Comparison of ENCODE assay signal across 28 mouse cellular contexts in the genomic region with DNA sequence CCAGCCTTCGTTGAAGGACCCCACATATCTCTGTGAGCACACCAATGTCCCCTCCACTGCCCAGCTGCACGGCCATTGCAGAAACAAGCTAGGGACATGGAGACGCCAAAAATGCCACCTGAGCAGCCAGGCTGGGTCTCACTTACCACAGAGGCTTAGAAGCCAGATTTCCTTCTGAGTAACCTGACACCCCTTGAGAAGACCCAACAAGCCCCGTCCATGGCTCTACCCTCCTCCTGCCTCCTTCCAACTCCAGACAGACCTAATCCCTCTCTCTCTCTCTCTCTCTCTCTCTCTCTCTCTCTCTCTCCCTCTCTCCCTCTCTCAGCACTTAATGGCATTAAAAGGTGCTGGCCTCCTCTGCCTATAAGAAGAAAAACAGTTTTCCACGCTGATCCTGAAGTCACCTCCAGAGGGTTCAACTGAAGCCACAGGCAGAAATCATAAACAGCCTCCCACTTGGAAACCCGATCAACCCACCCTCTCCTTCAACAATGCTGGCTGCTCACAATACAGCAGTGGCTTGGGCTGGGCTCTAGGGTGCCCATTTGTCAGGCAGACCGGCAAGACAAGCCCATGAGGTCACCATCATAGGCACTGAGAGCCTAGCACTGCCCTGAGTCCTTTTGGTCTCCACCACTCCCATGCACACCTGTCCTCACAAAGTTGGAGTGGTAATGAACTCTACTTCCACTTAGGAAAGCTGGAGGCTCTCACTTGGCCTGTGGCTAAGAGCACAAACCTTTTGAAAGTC.
DNase-seq lines count a peak whose midpoint lies in the region; ATAC-seq lines count a peak whose summit lies in the region.
"Had no signal": no experiment of that assay in that cellular context is flagged by ENCODE, and none has a peak within 500 bp of the region (broad histone marks: within the 10 kb centered on the region; RNA-seq: fewer than 3 reads in every experiment).

No protein-coding gene starts in this region.

- WGBS in kidney, embryonic 14.5 days = 13% methylated on average over 7 of the region's 7 CpGs
- 29% methylated on average over 7 of the region's 7 CpGs for WGBS in lung, embryonic 15.5 days
- WGBS in embryonic facial prominence, embryonic 15.5 days = 31% methylated on average over 7 of the region's 7 CpGs
- 21% methylated on average over 7 of the region's 7 CpGs for WGBS in limb, embryonic 12.5 days

- no peaks in the 10 kb centered on the region for H3K9me3 ChIP-seq in kidney, embryonic 14.5 days (ENCODE audit: control insufficient read depth, low read length)
- H3K9me3 ChIP-seq in lung, embryonic 15.5 days = no peaks in the 10 kb centered on the region
- no peaks in the 10 kb centered on the region for H3K9me3 ChIP-seq in embryonic facial prominence, embryonic 15.5 days (replicated peaks)
- H3K9me3 ChIP-seq in limb, embryonic 12.5 days = no peaks in the 10 kb centered on the region
- H3K9me3 ChIP-seq: forebrain, embryonic 12.5 days; hindbrain, embryonic 12.5 days; intestine, embryonic 15.5 days; midbrain, embryonic 13.5 days; neural tube, embryonic 13.5 days had no signal

- DNase-seq in kidney, adult 11 months = no peak
- no peak for DNase-seq in lung, postnatal 25 days (ENCODE audit: low spot score)
- DNase-seq in spleen, postnatal 10 days (ENCODE audit: low spot score in 2 of 2) = no peak
- no peak for DNase-seq in B cell, adult 2 months
- DNase-seq: adrenal gland, postnatal 25 days; cerebellum, adult 18-20 months; cerebellum, postnatal 10 days; gastrocnemius, postnatal 36 days; heart, adult 18-20 months; heart, postnatal 36 days; kidney, postnatal 14 days; liver; lung, postnatal 10 days; right cerebral cortex, postnatal 4 days; thymus, adult 2 months had no signal

- H3K27me3 ChIP-seq in kidney, embryonic 14.5 days (ENCODE audit: control insufficient read depth, insufficient read depth, low read length) = no peaks in the 10 kb centered on the region
- H3K27me3 ChIP-seq in lung, embryonic 15.5 days = no peaks in the 10 kb centered on the region
- H3K27me3 ChIP-seq in embryonic facial prominence, embryonic 15.5 days = no peaks in the 10 kb centered on the region
- H3K27me3 ChIP-seq in limb, embryonic 12.5 days = no peaks in the 10 kb centered on the region
- H3K27me3 ChIP-seq: hindbrain, embryonic 12.5 days; intestine, embryonic 15.5 days; midbrain, embryonic 13.5 days; neural tube, embryonic 13.5 days had no signal

- H3K4me1 ChIP-seq in kidney, embryonic 14.5 days (ENCODE audit: control insufficient read depth, insufficient read depth, low read length) = peaks cover 4% of the 10 kb centered on the region; the same call in 1 of the 2 replicates
- H3K4me1 ChIP-seq in lung, embryonic 15.5 days = no peaks in the 10 kb centered on the region
- H3K4me1 ChIP-seq in embryonic facial prominence, embryonic 15.5 days = 0 out of 2 replicates have a peak, but pooled peaks cover 5% of the 10 kb centered on the region
- peaks cover 18% of the 10 kb centered on the region for H3K4me1 ChIP-seq in limb, embryonic 12.5 days (replicated peaks)
- H3K4me1 ChIP-seq: forebrain, embryonic 12.5 days; hindbrain, embryonic 12.5 days; intestine, embryonic 15.5 days; midbrain, embryonic 13.5 days; neural tube, embryonic 13.5 days had no signal

- no peak overlapping the region for H3K4me3 ChIP-seq in kidney, embryonic 14.5 days (ENCODE audit: low read length)
- H3K4me3 ChIP-seq in lung, embryonic 15.5 days = no peak overlapping the region
- H3K4me3 ChIP-seq in embryonic facial prominence, embryonic 15.5 days (replicated peaks) = no peak overlapping the region
- no peak overlapping the region for H3K4me3 ChIP-seq in limb, embryonic 12.5 days (replicated peaks)
- H3K4me3 ChIP-seq: forebrain, embryonic 12.5 days; hindbrain, embryonic 12.5 days; intestine, embryonic 15.5 days; megakaryocyte, embryonic 14.5 days; midbrain, embryonic 13.5 days; neural tube, embryonic 13.5 days had no signal

- H3K27ac ChIP-seq in kidney, embryonic 14.5 days (ENCODE audit: low read depth, low read length) = no peak overlapping the region
- H3K27ac ChIP-seq in lung, embryonic 15.5 days = 0 out of 2 replicates have a peak overlapping the region, but pooled peaks have one; percentile 22
- no peak overlapping the region for H3K27ac ChIP-seq in embryonic facial prominence, embryonic 15.5 days (replicated peaks)
- peak overlapping the region; percentile 24; the same call in 1 of the 2 replicates for H3K27ac ChIP-seq in limb, embryonic 12.5 days
- H3K27ac ChIP-seq: forebrain, embryonic 12.5 days; hindbrain, embryonic 12.5 days; hindbrain, postnatal 0 days; intestine, embryonic 15.5 days; liver, embryonic 14.5 days; midbrain, embryonic 13.5 days; neural tube, embryonic 13.5 days had no signal

- H3K9ac ChIP-seq in kidney, embryonic 14.5 days (ENCODE audit: low read depth, low read length) = no peak overlapping the region
- H3K9ac ChIP-seq in lung, embryonic 15.5 days = no peak overlapping the region
- H3K9ac ChIP-seq in embryonic facial prominence, embryonic 15.5 days = no peak overlapping the region
- H3K9ac ChIP-seq in limb, embryonic 12.5 days (replicated peaks) = no peak overlapping the region
- H3K9ac ChIP-seq: forebrain, embryonic 12.5 days; hindbrain, embryonic 12.5 days; intestine, embryonic 15.5 days; liver, embryonic 14.5 days; midbrain, embryonic 13.5 days; neural tube, embryonic 13.5 days had no signal

- peak; percentile 67; the same call in 1 of the 2 replicates for ATAC-seq in kidney, embryonic 14.5 days (ENCODE audit: low FRiP score, low TSS enrichment)
- ATAC-seq in lung, embryonic 15.5 days (ENCODE audit: borderline replicate concordance, extremely low read depth, low FRiP score, low TSS enrichment) = peak; percentile 31; the same call in 1 of the 2 replicates
- ATAC-seq in embryonic facial prominence, embryonic 15.5 days (ENCODE audit: insufficient number of reproducible peaks, low FRiP score, low TSS enrichment, low read depth) = 0 out of 2 replicates have a peak, but pooled peaks have one; percentile 44
- ATAC-seq in limb, embryonic 12.5 days (ENCODE audit: insufficient number of reproducible peaks, insufficient read depth, low FRiP score, low TSS enrichment, low read depth) = peak; percentile 73; the same call in 1 of the 2 replicates
- ATAC-seq: hindbrain, postnatal 0 days; intestine, embryonic 15.5 days; midbrain, embryonic 13.5 days had no signal

- no peaks in the 10 kb centered on the region for H3K36me3 ChIP-seq in kidney, embryonic 14.5 days (ENCODE audit: control insufficient read depth, insufficient read depth, low read length)
- H3K36me3 ChIP-seq in lung, embryonic 15.5 days = no peaks in the 10 kb centered on the region
- no peaks in the 10 kb centered on the region for H3K36me3 ChIP-seq in embryonic facial prominence, embryonic 15.5 days
- no peaks in the 10 kb centered on the region for H3K36me3 ChIP-seq in limb, embryonic 12.5 days
- H3K36me3 ChIP-seq: forebrain, embryonic 12.5 days; hindbrain, embryonic 12.5 days; intestine, embryonic 15.5 days; midbrain, embryonic 13.5 days; neural tube, embryonic 13.5 days had no signal

- H3K4me2 ChIP-seq in kidney, embryonic 14.5 days (replicated peaks; ENCODE audit: low read depth, low read length) = no peak overlapping the region
- H3K4me2 ChIP-seq in lung, embryonic 15.5 days = no peak overlapping the region
- no peak overlapping the region for H3K4me2 ChIP-seq in embryonic facial prominence, embryonic 15.5 days (replicated peaks)
- no peak overlapping the region for H3K4me2 ChIP-seq in limb, embryonic 12.5 days
- H3K4me2 ChIP-seq: forebrain, embryonic 12.5 days; heart, embryonic 11.5 days; hindbrain, embryonic 12.5 days; intestine, embryonic 15.5 days; midbrain, embryonic 13.5 days; neural tube, embryonic 13.5 days had no signal

Comparison
In these comparisons a context has a peak if more than half of its experiments do, and no peak if none do; other contexts are left out.
1. H3K27ac ChIP-seq: peak in lung, embryonic 15.5 days (single experiment) and limb, embryonic 12.5 days (single experiment); none in kidney, embryonic 14.5 days (single experiment) and embryonic facial prominence, embryonic 15.5 days (single experiment).
2. Peak in every context shown above with its lines, with median percentiles within 50 percentile points of each other: ATAC-seq.